Mouse (Mus musculus): ENCODE measurements around the gene Bcap31. TPM values are rescaled to one million over a fixed set of nuclear protein-coding genes. Genes with fewer than 3 reads are reported as not detected.

The Bcap31 gene
- total and polyA plus RNA-seq, 3 experiments: 119 to 239 (median 176) TPM

DNA sequence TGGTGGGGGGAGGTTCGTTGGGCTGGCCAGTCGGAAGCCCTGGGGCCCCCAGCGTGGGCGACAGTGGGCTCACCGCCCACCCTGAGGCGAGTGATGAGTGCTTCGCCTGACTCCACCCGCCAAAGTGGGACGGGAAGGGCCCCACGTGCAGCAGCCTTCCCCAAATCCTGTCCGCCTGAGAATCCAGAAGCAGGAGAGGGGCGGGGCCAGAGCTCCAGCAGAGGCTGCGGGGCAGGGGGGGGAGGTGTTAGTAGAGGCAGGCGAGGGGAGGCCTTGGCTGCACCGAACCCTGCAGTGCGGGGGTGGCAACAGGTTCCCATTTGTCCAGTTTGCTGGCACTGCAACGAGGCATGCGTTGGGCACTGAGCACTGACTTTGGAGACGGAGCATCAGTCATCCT, 78.6 kb downstream of the Bcap31 start:
- Histone ChIP-seq H3K9me3 (replicated peaks; ENCODE audit: low read length) (no peaks in the 10 kb centered on the region), H3K36me3 (replicated peaks in 1 of 2; ENCODE audit: control insufficient read depth in 1 of 2, insufficient read depth in 1 of 2, low read length in 1 of 2) (no peaks in the 10 kb centered on the region), H3K4me2 (ENCODE audit: insufficient read depth, low read depth, poor library complexity, severe bottlenecking) (no peak overlapping the region), H3K27ac (ENCODE audit: insufficient read depth, low read depth) (no peak overlapping the region), H3K4me3 (replicated peaks in 1 of 3; ENCODE audit: low read depth in 2 of 3, low read length in 2 of 3, poor library complexity in 1 of 3) (no peak overlapping the region), H3K9ac (ENCODE audit: insufficient read depth, low read depth) (no peak overlapping the region), H3K27me3 (replicated peaks) (no peaks in the 10 kb centered on the region), H3K79me2 (replicated peaks; ENCODE audit: control insufficient read depth, extremely low read depth, insufficient read depth, poor library complexity, severe bottlenecking) (no peaks in the 10 kb centered on the region), H3K4me1 (ENCODE audit: control insufficient read depth in 1 of 2, insufficient read depth in 2 of 2) (peaks cover 5 to 9% of the 10 kb centered on the region in 2 experiments; a peak in 3 of 4 replicates)
- no peak for DNase-seq (ENCODE audit: extremely low read depth)
- TF ChIP-seq E2F4 (IDR thresholded peaks at IDR 0.05; ENCODE audit: insufficient replicate concordance, low read depth, low read length): no peak
- no peak for TF ChIP-seq ZKSCAN1 (IDR thresholded peaks at IDR 0.05; ENCODE audit: borderline replicate concordance, low read depth, low read length)
- no peak for TF ChIP-seq MAZ (IDR thresholded peaks at IDR 0.05; ENCODE audit: low read depth, low read length)
- no peak for TF ChIP-seq MXI1 (IDR thresholded peaks at IDR 0.05; ENCODE audit: low read depth, low read length)
- TF ChIP-seq ZNF384 (IDR thresholded peaks at IDR 0.05; ENCODE audit: low read depth, low read length): no peak
- TF ChIP-seq TBP (conservative IDR thresholded peaks at IDR 0.05; ENCODE audit: low read depth, low read length): no peak
- TF ChIP-seq BHLHE40 (IDR thresholded peaks at IDR 0.05; ENCODE audit: low read depth, low read length): no peak
- no peak for TF ChIP-seq SMC3 (IDR thresholded peaks at IDR 0.05; ENCODE audit: low read depth, low read length)
- TF ChIP-seq ZMIZ1 (IDR thresholded peaks at IDR 0.05; ENCODE audit: low read depth, low read length): no peak
- TF ChIP-seq USF2 (conservative IDR thresholded peaks at IDR 0.05; ENCODE audit: low read depth, low read length): no peak
- no peak for TF ChIP-seq PAX5 (IDR thresholded peaks at IDR 0.05; ENCODE audit: low read length)
- TF ChIP-seq HCFC1 (IDR thresholded peaks at IDR 0.05; ENCODE audit: low read depth, low read length): no peak
- no peak for TF ChIP-seq GABPA (IDR thresholded peaks at IDR 0.05; ENCODE audit: insufficient replicate concordance, low read depth, low read length)
- TF ChIP-seq CTCF (conservative IDR thresholded peaks at IDR 0.05 in 1 of 2, IDR thresholded peaks at IDR 0.05 in 1 of 2; ENCODE audit: low read depth in 2 of 2, low read length in 2 of 2): no peak
- no peak for TF ChIP-seq NRF1 (IDR thresholded peaks at IDR 0.05; ENCODE audit: low read depth, low read length)
- no peak for TF ChIP-seq USF1 (IDR thresholded peaks at IDR 0.05; ENCODE audit: low read depth, low read length)
- TF ChIP-seq MYC (IDR thresholded peaks at IDR 0.05; ENCODE audit: low read depth, low read length): no peak
- TF ChIP-seq IRF4 (IDR thresholded peaks at IDR 0.05; ENCODE audit: low read depth, low read length): no peak
- in situ Hi-C loops (cut with MboI; ENCODE audit: low pct_ligation_motif_present, low pct_unique_long_range_greater_than_20kb, low sequenced_read_pairs): no loop called here
- dilution Hi-C loops (cut with MboI; ENCODE audit: extremely low pct_ligation_motif_present, extremely low pct_unique_long_range_greater_than_20kb, low sequenced_read_pairs): no loop called here

Other genes starting within 250 kb of the Bcap31 start
- gene Bgn, start 232.6 kb downstream of the Bcap31 start, total RNA-seq (2012; rRNA removed): not detected in 2 replicates
- gene Bgn, start 232.6 kb downstream of the Bcap31 start, total RNA-seq (2014; rRNA removed): not detected in 2 replicates
- not detected in 2 replicates for gene Bgn, start 232.6 kb downstream of the Bcap31 start, polyA plus RNA-seq (2012; ENCODE audit: insufficient read length, low read depth)
- not detected in 2 replicates for gene Atp2b3, start 213.1 kb downstream of the Bcap31 start, total RNA-seq (2012; rRNA removed)
- gene Atp2b3, start 213.1 kb downstream of the Bcap31 start, total RNA-seq (2014; rRNA removed): not detected in 2 replicates
- not detected in 2 replicates for gene Atp2b3, start 213.1 kb downstream of the Bcap31 start, polyA plus RNA-seq (2012; ENCODE audit: insufficient read length, low read depth)
- gene Dusp9, start 76.8 kb downstream of the Bcap31 start, total RNA-seq (2012; rRNA removed): 0.17 and 0.29 TPM in 2 replicates
- 0.09 and 0.19 TPM in 2 replicates for gene Dusp9, start 76.8 kb downstream of the Bcap31 start, total RNA-seq (2014; rRNA removed)
- gene Dusp9, start 76.8 kb downstream of the Bcap31 start, polyA plus RNA-seq (2012; ENCODE audit: insufficient read length, low read depth): 0.23 and 0.47 TPM in 2 replicates
- not detected in 2 replicates for gene Pnck, start 56.1 kb downstream of the Bcap31 start, total RNA-seq (2012; rRNA removed)
- gene Pnck, start 56.1 kb downstream of the Bcap31 start, total RNA-seq (2014; rRNA removed): not detected in 2 replicates
- not detected in 2 replicates for gene Pnck, start 56.1 kb downstream of the Bcap31 start, polyA plus RNA-seq (2012; ENCODE audit: insufficient read length, low read depth)
- 3.2 and 4.2 TPM in 2 replicates for gene Slc6a8, start 43.0 kb downstream of the Bcap31 start, total RNA-seq (2012; rRNA removed)
- 0.39 and 0.70 TPM in 2 replicates for gene Slc6a8, start 43.0 kb downstream of the Bcap31 start, total RNA-seq (2014; rRNA removed)
- 1.9 and 2.2 TPM in 2 replicates for gene Slc6a8, start 43.0 kb downstream of the Bcap31 start, polyA plus RNA-seq (2012; ENCODE audit: insufficient read length, low read depth)
- 5.6 and 5.9 TPM in 2 replicates for gene Abcd1, start 422 bp upstream of the Bcap31 start, total RNA-seq (2012; rRNA removed)
- gene Abcd1, start 422 bp upstream of the Bcap31 start, total RNA-seq (2014; rRNA removed): 2.5 and 2.8 TPM in 2 replicates
- gene Abcd1, start 422 bp upstream of the Bcap31 start, polyA plus RNA-seq (2012; ENCODE audit: insufficient read length, low read depth): 10.2 and 11.4 TPM in 2 replicates
- 0.42 and 0.59 TPM in 2 replicates for gene Plxnb3, start 40.9 kb upstream of the Bcap31 start, total RNA-seq (2012; rRNA removed)
- gene Plxnb3, start 40.9 kb upstream of the Bcap31 start, total RNA-seq (2014; rRNA removed): 0.24 and 0.28 TPM in 2 replicates
- 0.60 and 0.76 TPM in 2 replicates for gene Plxnb3, start 40.9 kb upstream of the Bcap31 start, polyA plus RNA-seq (2012; ENCODE audit: insufficient read length, low read depth)
- 55.2 and 67.5 TPM in 2 replicates for gene Srpk3, start 58.2 kb upstream of the Bcap31 start, total RNA-seq (2012; rRNA removed)
- gene Srpk3, start 58.2 kb upstream of the Bcap31 start, total RNA-seq (2014; rRNA removed): 42.7 and 45.7 TPM in 2 replicates
- 46.1 and 52.3 TPM in 2 replicates for gene Srpk3, start 58.2 kb upstream of the Bcap31 start, polyA plus RNA-seq (2012; ENCODE audit: insufficient read length, low read depth)
- gene Idh3g, start 70.7 kb upstream of the Bcap31 start, total RNA-seq (2012; rRNA removed): 191 and 219 TPM in 2 replicates
- 225 and 237 TPM in 2 replicates for gene Idh3g, start 70.7 kb upstream of the Bcap31 start, total RNA-seq (2014; rRNA removed)
- gene Idh3g, start 70.7 kb upstream of the Bcap31 start, polyA plus RNA-seq (2012; ENCODE audit: insufficient read length, low read depth): 191 and 209 TPM in 2 replicates
- gene Ssr4, start 70.9 kb upstream of the Bcap31 start, total RNA-seq (2012; rRNA removed): 281 and 350 TPM in 2 replicates
- 389 and 428 TPM in 2 replicates for gene Ssr4, start 70.9 kb upstream of the Bcap31 start, total RNA-seq (2014; rRNA removed)
- 260 and 291 TPM in 2 replicates for gene Ssr4, start 70.9 kb upstream of the Bcap31 start, polyA plus RNA-seq (2012; ENCODE audit: insufficient read length, low read depth)
- 0.42 and 0.72 TPM in 2 replicates for gene Pdzd4, start 108.8 kb upstream of the Bcap31 start, total RNA-seq (2012; rRNA removed)
- 0.30 and 0.32 TPM in 2 replicates for gene Pdzd4, start 108.8 kb upstream of the Bcap31 start, total RNA-seq (2014; rRNA removed)
- gene Pdzd4, start 108.8 kb upstream of the Bcap31 start, polyA plus RNA-seq (2012; ENCODE audit: insufficient read length, low read depth): 0.85 and 1.1 TPM in 2 replicates
- gene Avpr2, start 175.9 kb upstream of the Bcap31 start, total RNA-seq (2012; rRNA removed): 0.34 and 0.46 TPM in 2 replicates
- gene Avpr2, start 175.9 kb upstream of the Bcap31 start, total RNA-seq (2014; rRNA removed): not detected in 2 replicates
- gene Avpr2, start 175.9 kb upstream of the Bcap31 start, polyA plus RNA-seq (2012; ENCODE audit: insufficient read length, low read depth): 0.20 and 0.64 TPM in 2 replicates
- gene L1cam, start 179.9 kb upstream of the Bcap31 start, total RNA-seq (2012; rRNA removed): 0.21 and 0.30 TPM in 2 replicates
- 0.12 and 0.23 TPM in 2 replicates for gene L1cam, start 179.9 kb upstream of the Bcap31 start, total RNA-seq (2014; rRNA removed)
- gene L1cam, start 179.9 kb upstream of the Bcap31 start, polyA plus RNA-seq (2012; ENCODE audit: insufficient read length, low read depth): 0.49 and 0.65 TPM in 2 replicates
- 13.6 and 14.3 TPM in 2 replicates for gene Arhgap4, start 205.7 kb upstream of the Bcap31 start, total RNA-seq (2012; rRNA removed)
- 10.9 and 13.9 TPM in 2 replicates for gene Arhgap4, start 205.7 kb upstream of the Bcap31 start, total RNA-seq (2014; rRNA removed)
- gene Arhgap4, start 205.7 kb upstream of the Bcap31 start, polyA plus RNA-seq (2012; ENCODE audit: insufficient read length, low read depth): 24.1 and 24.5 TPM in 2 replicates
- gene Naa10, start 205.8 kb upstream of the Bcap31 start, total RNA-seq (2012; rRNA removed): 148 and 184 TPM in 2 replicates
- 152 and 166 TPM in 2 replicates for gene Naa10, start 205.8 kb upstream of the Bcap31 start, total RNA-seq (2014; rRNA removed)
- gene Naa10, start 205.8 kb upstream of the Bcap31 start, polyA plus RNA-seq (2012; ENCODE audit: insufficient read length, low read depth): 144 and 152 TPM in 2 replicates
- 38.5 and 43.4 TPM in 2 replicates for gene Renbp, start 214.7 kb upstream of the Bcap31 start, total RNA-seq (2012; rRNA removed)
- gene Renbp, start 214.7 kb upstream of the Bcap31 start, total RNA-seq (2014; rRNA removed): 24.7 and 25.2 TPM in 2 replicates
- gene Renbp, start 214.7 kb upstream of the Bcap31 start, polyA plus RNA-seq (2012; ENCODE audit: insufficient read length, low read depth): 64.7 and 66.3 TPM in 2 replicates